Mouse (Mus musculus) myocyte (in vitro differentiated cells): ENCODE measurements at regions not wholly inside any gene's neighbourhood (a gene's known extent, or its start where the extent isn't known, plus 50 kb on each side); places are given as distances from the start of the nearest gene placed in this dataset.

Source experiments
- H3K27me3 ChIP-seq: one replicate; pipeline ENCODE4 v1.6.1; 2011; ENCODE audit not compliant: control insufficient read depth, insufficient read depth, insufficient read length
- H3K36me3 ChIP-seq: one replicate; pipeline ENCODE4 v1.6.1; 2011; ENCODE audit not compliant: control insufficient read depth, insufficient read depth
- H3K4me2 ChIP-seq: one replicate; pipeline ENCODE4 v1.6.1; 2011; ENCODE audit warnings: low read depth, control low read depth
- H3K4me3 ChIP-seq: one replicate; pipeline ENCODE4 v1.5.1; 2011; ENCODE audit warnings: mild to moderate bottlenecking, control low read depth, moderate library complexity
- H3K79me2 ChIP-seq: one replicate; pipeline ENCODE4 v1.6.1; 2011; ENCODE audit not compliant: control insufficient read depth, insufficient read depth
- H3ac ChIP-seq: one replicate; pipeline ENCODE4 v1.6.1; 2011; ENCODE audit not compliant: control insufficient read depth, insufficient read length
- CEBPB ChIP-seq: IDR thresholded peaks from 2 replicates; pipeline ENCODE4 v1.6.1; 2011; ENCODE audit warnings: mild to moderate bottlenecking, moderate library complexity; ENCODE audit not compliant: poor library complexity, insufficient read depth, severe bottlenecking
- E2F4 ChIP-seq: IDR thresholded peaks from one replicate; pipeline ENCODE4 v1.6.1; 2011; ENCODE audit warnings: mild to moderate bottlenecking, control low read depth, moderate library complexity; ENCODE audit not compliant: insufficient read depth
- MAX ChIP-seq: IDR thresholded peaks from one replicate; pipeline ENCODE4 v1.6.1; 2011; ENCODE audit warnings: low read depth, mild to moderate bottlenecking, control low read depth
- MYOD1 ChIP-seq, 3 experiments: IDR thresholded peaks; one replicate each; pipeline ENCODE4 v1.6.1; 2011; ENCODE audit warnings: control low read depth in 2 of 3, low read depth in 2 of 3, mild to moderate bottlenecking in 2 of 3, moderate library complexity in 1 of 3; ENCODE audit not compliant: insufficient read length in 2 of 3, control insufficient read depth in 1 of 3
- MYOG ChIP-seq, 3 experiments: IDR thresholded peaks; one replicate each; pipeline ENCODE4 v1.6.1; 2011; ENCODE audit warnings: control low read depth in 2 of 3, low read depth in 2 of 3, mild to moderate bottlenecking in 2 of 3; ENCODE audit not compliant: insufficient read length in 2 of 3, control insufficient read depth in 1 of 3, insufficient read depth in 1 of 3
- POLR2A ChIP-seq: IDR thresholded peaks from one replicate; pipeline ENCODE4 v1.6.1; 2011; ENCODE audit warnings: low read depth, mild to moderate bottlenecking, control low read depth, moderate library complexity; ENCODE audit not compliant: insufficient read length
- POLR2AphosphoS2 ChIP-seq: IDR thresholded peaks from one replicate; pipeline ENCODE4 v1.6.1; 2011; ENCODE audit warnings: low read depth, control low read depth; ENCODE audit not compliant: insufficient read length
- REST ChIP-seq: IDR thresholded peaks from one replicate; pipeline ENCODE4 v1.6.1; 2011; ENCODE audit warnings: mild to moderate bottlenecking, control low read depth, moderate library complexity; ENCODE audit not compliant: insufficient read depth, insufficient read length
- SRF ChIP-seq: IDR thresholded peaks from one replicate; pipeline ENCODE4 v1.6.1; 2011; ENCODE audit warnings: low read depth; ENCODE audit not compliant: control insufficient read depth, insufficient read length
- TCF12 ChIP-seq: IDR thresholded peaks from one replicate; pipeline ENCODE4 v1.6.1; 2011; ENCODE audit warnings: mild to moderate bottlenecking, control low read depth; ENCODE audit not compliant: poor library complexity, insufficient read depth, severe bottlenecking
- TCF3 ChIP-seq: IDR thresholded peaks from one replicate; pipeline ENCODE4 v1.6.1; 2011; ENCODE audit warnings: low read depth, control low read depth; ENCODE audit not compliant: insufficient read length
- USF1 ChIP-seq: IDR thresholded peaks from one replicate; pipeline ENCODE4 v1.6.1; 2011; ENCODE audit warnings: low read depth, mild to moderate bottlenecking, control low read depth, moderate library complexity

- peaks cover 2% of the 10 kb centered on the region for H3K36me3 ChIP-seq
- TF ChIP-seq SRF (no peak), MYOD1 (IDR thresholded peaks at IDR 0.05; ENCODE audit: control insufficient read depth in 1 of 3, insufficient read length in 2 of 3, low read depth in 2 of 3) (no peak), POLR2A (no peak), USF1 (no peak)
- no peaks in the 10 kb centered on the region for H3K27me3 ChIP-seq
- H3K4me3 ChIP-seq, result no peak overlapping the region
- H3K79me2 ChIP-seq, result peaks cover 9% of the 10 kb centered on the region
- peak overlapping the region; percentile 47 for H3K4me2 ChIP-seq
- H3ac ChIP-seq, result no peak overlapping the region
These were observed 376.7 kb downstream of the Kif20b start for GRCm38 (mm10) chr19:35298846-35299245.

- Histone ChIP-seq H3K27me3 (no peaks in the 10 kb centered on the region), H3K79me2 (peaks cover 14% of the 10 kb centered on the region), H3K4me2 (no peak overlapping the region), H3K4me3 (no peak overlapping the region), H3K36me3 (peaks cover 4% of the 10 kb centered on the region), H3ac (no peak overlapping the region)
- no peak for TF ChIP-seq TCF12
- TF ChIP-seq POLR2AphosphoS2, result no peak
- TF ChIP-seq TCF3, result no peak
- no peak for TF ChIP-seq POLR2A
- no peak for TF ChIP-seq E2F4
- TF ChIP-seq CEBPB, result no peak
- no peak for TF ChIP-seq MYOG (IDR thresholded peaks at IDR 0.05; ENCODE audit: control insufficient read depth in 1 of 3, insufficient read depth in 1 of 3, insufficient read length in 2 of 3, low read depth in 2 of 3)
- no peak for TF ChIP-seq USF1
- TF ChIP-seq MAX, result no peak
- no peak for TF ChIP-seq REST
- TF ChIP-seq SRF, result no peak
- no peak for TF ChIP-seq MYOD1 (IDR thresholded peaks at IDR 0.05; ENCODE audit: control insufficient read depth in 1 of 3, insufficient read length in 2 of 3, low read depth in 2 of 3)
These were observed 380.6 kb downstream of the Kif20b start for GRCm38 (mm10) chr19:35302723-35303270.
